Mouse (Mus musculus): ENCODE results near the gene Usp51. TPM values are rescaled to one million over a fixed set of nuclear protein-coding genes. Genes with fewer than 3 reads are reported as not detected.

The Usp51 gene
- total and polyA plus RNA-seq, 2 experiments = not detected

Other genes with a start within 250 kb of the Usp51 start
- gene Shroom2, start 237.0 kb upstream of the Usp51 start, total RNA-seq (2014; rRNA removed) = 8.6 and 10.8 TPM in 2 replicates
- gene Shroom2, start 237.0 kb upstream of the Usp51 start, polyA plus RNA-seq (2012; rRNA removed) = 3.9 and 5.9 TPM in 2 replicates
- gene Gpr143, start 224.5 kb upstream of the Usp51 start, total RNA-seq (2014; rRNA removed) = 0.34 TPM in 1 of 2 replicates, not detected in the other
- gene Gpr143, start 224.5 kb upstream of the Usp51 start, polyA plus RNA-seq (2012; rRNA removed) = not detected in 2 replicates
- gene Mageh1, start 31.1 kb downstream of the Usp51 start, total RNA-seq (2014; rRNA removed) = 4.4 and 4.8 TPM in 2 replicates
- 1.4 TPM in 2 replicates for gene Mageh1, start 31.1 kb downstream of the Usp51 start, polyA plus RNA-seq (2012; rRNA removed)
- not detected in 2 replicates for gene Foxr2, start 112.3 kb downstream of the Usp51 start, total RNA-seq (2014; rRNA removed)
- not detected in 2 replicates for gene Foxr2, start 112.3 kb downstream of the Usp51 start, polyA plus RNA-seq (2012; rRNA removed)
- gene Rragb, start 133.5 kb downstream of the Usp51 start, total RNA-seq (2014; rRNA removed) = 0.47 and 0.83 TPM in 2 replicates
- gene Rragb, start 133.5 kb downstream of the Usp51 start, polyA plus RNA-seq (2012; rRNA removed) = 0.24 and 0.50 TPM in 2 replicates
- under 0.01 TPM in 1 of 2 replicates, not detected in the other for gene Klf8, start 231.0 kb downstream of the Usp51 start, total RNA-seq (2014; rRNA removed)
- not detected in 2 replicates for gene Klf8, start 231.0 kb downstream of the Usp51 start, polyA plus RNA-seq (2012; rRNA removed)

Measured in liver, adult 2 months (tissue).